Mouse (Mus musculus) T-cell, adult 2 months (primary cell): Measurements from ENCODE around the gene Prss33.

ENCODE experiments used
- DNase-seq: peaks from one replicate; pipeline ENCODE4 v3.0.0; 2022; ENCODE audit warnings: low spot score

Prss33 gene

DNA sequence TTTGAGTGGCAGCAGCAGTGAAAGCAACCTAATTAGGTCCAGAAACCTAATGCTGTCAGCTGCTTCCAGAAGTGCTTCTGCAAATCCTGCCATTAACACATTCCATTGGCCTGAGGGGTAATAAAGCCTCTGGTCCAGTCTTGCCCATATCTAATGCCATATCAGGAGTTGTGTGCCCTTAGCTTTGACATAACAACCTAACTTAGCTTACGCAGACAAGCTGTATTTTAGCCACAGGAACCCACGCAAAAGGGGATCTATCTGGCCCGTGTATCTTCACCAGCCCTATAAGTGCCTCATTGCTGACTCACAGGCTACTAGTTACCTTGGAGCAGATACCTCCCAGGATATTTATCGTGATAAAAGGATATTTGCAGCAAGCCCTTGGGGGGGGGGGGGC is 10.3 kb downstream of the Prss33 start:
- no peak for DNase-seq

GRCm38 (mm10) chr17:23823614-23824013 is 12.2 kb downstream of the Prss33 start:
- no peak for DNase-seq

GRCm38 (mm10) chr17:23823018-23823417 is 12.8 kb downstream of the Prss33 start:
- DNase-seq, result no peak

DNA sequence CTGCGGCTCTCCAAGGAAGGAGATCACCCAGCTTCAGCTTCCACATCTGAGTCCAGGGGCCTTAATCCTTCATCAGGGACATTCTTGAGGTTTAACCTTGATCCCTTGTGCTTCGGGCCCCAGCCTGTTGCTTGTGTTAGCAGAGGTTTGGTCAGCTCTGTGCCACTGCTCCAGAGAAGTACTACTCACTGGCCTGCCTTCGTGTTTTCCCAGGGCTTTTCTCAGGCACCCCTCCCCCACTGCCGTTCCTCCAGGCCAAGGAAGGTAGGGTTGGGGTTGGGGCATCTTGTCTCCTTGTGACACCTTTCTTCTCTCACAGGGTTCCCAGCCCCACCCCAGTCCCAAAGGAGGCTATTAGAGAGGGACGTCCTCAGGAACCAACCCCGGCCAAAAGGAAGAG is 13.8 kb downstream of the Prss33 start:
- DNase-seq, result no peak

- DNase-seq, result no peak
Measured at GRCm38 (mm10) chr17:23820731-23821130, 15.1 kb downstream of the Prss33 start.

DNA sequence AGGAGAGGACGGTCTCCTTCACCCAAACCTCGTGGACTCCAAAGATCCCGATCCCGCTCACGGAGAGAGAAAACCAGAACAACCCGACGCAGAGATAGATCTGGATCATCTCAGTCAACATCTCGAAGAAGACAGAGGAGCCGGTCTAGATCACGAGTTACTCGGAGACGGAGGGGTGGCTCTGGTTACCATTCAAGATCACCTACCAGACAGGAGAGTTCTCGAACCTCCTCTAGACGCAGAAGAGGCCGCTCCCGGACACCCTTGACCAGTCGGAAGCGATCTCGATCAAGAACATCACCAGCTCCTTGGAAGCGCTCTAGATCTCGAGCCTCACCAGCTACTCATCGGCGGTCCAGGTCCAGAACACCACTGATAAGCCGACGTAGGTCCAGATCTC is 16.6 kb downstream of the Prss33 start:
- DNase-seq, result no peak

- no peak for DNase-seq
Measured at GRCm38 (mm10) chr17:23818579-23818978, 17.3 kb downstream of the Prss33 start.

- no peak for DNase-seq
Measured at GRCm38 (mm10) chr17:23815641-23816040, 20.2 kb downstream of the Prss33 start.

GRCm38 (mm10) chr17:23807918-23808317 is 27.9 kb downstream of the Prss33 start:
- no peak for DNase-seq

DNA sequence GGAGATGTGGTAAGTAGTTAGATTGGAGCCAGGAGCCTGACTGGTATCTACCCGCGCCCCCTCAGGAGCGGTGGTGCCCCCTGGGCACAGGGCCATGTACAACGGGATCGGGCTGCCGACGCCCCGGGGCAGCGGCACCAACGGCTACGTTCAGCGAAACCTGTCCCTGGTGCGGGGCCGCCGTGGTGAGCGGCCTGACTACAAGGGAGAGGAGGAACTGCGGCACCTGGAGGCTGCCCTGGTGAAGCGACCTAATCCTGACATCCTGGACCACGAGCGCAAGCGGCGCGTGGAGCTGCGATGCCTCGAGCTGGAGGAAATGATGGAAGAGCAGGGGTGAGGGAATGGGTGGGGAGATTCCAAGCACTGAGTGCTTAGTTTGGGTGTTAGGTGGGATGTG is 29.0 kb downstream of the Prss33 start:
- no peak for DNase-seq

DNA sequence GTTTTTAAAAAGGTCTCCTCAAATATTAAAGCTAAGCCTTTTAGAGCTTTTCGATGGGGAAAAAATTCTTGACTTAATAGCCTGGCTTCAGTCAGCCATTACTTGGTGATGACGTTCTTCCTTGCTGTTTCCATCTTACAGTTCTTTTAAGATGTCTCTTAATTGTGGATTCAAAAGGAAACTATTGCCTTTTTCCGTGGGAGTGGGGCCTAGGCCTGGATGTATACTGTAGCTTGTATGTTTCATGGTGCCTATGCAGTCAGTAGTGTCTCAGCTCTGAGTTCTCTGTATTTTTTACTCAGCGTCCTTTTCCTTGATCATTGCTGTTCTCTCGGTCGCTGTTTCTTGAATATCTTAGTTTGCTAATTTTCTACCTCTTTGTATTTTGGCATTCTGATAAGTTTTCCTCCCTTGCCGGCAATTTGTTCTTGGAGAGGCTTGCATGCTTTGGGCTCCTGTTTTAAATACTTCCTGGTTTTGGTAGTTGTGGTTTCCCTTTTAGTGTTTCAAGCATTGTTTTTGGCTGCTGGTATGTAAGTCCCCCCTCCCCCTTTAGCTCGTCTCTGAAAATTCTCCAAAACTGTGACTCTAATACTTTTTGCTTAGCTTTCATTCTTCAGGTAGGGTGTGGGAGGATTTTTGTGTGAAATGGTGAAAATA is 31.3 kb downstream of the Prss33 start:
- no peak for DNase-seq

DNA sequence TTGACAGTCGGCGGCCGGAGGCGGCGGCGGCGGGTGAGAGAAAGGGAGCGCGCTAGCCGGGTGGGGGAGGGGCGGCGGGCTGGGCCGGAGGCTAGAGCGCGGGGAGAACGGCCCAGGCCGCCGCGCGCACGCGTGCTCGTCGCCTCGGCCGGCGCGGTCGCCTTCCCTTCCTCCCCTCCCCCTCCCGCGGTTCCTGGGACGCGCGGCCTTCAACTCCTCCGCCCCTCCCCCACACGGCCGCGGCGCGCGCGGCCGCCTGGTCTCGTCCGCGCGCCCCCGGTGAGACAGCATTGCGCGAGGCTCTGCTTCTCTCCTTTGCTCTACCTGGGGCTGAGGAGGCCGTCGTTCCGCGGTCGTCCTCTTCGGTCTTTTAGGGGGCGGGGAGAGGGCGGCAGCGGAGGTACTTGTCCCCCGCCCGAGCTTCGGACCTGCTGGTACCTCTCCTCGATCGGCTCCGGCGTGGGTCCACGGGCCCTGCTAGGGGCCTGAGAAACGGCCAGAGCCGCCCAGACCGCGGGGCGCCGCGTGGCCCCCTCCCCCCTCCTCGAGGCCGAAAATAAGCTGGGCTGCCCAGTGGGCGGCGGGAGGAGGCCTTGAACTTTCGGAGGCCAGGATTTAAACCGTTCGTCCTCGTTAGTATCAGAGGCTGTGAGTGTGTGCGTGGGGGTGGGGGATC is 32.4 kb downstream of the Prss33 start:
- peak; percentile 59 for DNase-seq

DNA sequence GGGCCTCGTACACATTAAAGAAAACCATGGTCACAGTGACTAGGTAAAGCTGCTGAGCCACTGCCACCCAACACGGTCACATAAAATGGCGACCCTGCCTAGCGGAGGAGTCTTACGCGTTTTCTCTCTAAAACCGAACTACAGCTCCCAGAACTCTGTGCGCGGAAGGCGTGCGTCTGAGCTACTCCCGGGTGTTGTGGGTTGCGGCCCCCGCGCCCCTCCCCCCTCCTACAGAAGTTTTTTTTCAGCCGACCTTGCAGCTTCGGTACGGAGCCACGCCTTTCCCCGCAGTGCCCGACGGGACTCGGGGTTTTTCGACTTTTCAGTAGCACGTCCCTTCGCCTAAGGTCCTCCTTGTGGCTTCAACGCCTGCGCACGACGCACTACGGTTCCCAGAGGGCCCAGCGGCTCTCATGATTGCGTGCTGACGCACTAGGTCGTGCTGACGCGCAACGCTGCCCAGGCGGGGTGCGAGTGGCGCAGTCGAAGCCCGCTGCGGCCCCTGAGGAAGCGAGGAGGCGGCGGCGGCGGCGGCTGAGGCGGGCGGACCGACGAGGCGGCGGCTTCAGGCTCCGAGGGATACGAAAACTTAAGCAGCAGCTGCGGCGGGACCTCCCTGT is 33.0 kb downstream of the Prss33 start:
- DNase-seq, result peak; percentile 99

DNA sequence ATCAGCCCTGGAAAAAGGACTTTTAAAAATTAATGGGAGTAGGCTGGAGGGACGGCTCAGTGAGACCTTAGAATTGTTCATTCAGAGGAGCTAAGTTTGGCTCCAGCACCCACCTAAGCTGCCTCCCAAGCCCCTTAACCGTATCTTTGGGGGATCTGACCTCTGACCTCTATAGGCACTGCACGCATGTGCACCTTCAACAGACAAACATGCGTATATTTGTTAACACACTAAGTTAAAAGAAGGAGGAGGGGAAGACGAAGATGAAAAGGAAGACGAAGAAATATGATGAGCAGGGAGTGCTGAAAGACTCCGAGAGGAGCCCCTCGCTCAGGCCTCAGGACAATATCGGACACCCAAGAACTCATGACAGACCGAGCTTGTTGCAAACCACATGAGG is 34.2 kb downstream of the Prss33 start:
- no peak for DNase-seq

GRCm38 (mm10) chr17:23797316-23797715 is 38.5 kb downstream of the Prss33 start:
- peak; percentile 40 for DNase-seq

GRCm38 (mm10) chr17:23795323-23795722 is 40.5 kb downstream of the Prss33 start:
- no peak for DNase-seq

DNA sequence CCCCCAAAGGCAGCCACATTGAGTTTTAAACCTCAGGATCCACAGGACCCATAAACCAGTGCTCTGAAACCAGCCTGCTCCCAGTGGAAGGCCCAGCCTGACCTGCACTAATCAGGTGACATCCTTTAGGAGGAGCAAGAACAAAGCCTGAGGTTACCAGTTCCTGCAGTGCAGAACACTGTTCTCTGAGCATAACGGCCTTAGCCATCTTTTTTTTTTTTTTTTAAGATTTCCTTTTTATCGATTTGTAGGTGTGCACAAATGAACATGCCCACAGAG is 44.8 kb downstream of the Prss33 start:
- peak; percentile 19 for DNase-seq

DNA sequence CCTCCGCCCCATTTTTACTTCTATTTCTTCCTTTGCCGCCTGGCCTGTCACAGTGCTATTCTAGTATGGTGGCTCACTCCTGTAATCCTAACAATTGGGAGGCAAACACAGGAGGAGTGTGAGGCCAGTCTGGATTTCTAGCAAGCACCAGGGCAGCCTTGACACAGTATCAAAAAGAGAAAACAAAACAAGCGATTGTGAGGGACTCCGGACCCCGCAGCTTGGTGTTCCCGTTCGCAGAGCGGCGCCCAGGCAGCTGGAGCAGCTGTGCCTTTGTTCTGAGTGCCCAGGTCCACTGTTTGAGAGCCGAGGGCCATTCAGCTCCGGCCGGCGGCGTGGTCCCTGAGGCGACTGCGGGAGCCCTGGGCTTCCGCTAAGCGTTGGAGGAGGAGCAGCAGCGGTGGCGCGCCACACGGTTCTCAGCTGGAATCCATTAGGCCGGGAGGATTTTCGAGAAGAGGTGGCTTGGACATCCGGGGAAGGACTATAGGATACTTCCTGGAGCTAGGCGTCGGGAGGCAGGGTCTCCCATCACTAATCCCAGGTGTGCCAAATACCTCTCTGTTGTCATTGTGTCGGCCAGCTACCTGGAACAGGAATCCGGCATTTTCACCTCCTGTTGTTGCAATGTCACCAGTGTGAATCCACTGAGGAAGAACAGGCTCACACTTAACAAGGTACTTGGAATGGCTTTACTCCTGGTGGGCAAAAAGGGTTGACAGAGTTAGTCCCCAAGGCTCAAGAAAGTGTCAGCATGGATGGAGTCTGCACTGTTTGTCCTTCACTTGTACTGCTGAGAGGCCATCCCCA is 45.4 kb downstream of the Prss33 start, which contains the start of gene Srrm2:
Srrm2 (plus strand) TSS at position 264 of the 810 bp plus-strand sequence.
- DNase-seq, result peak; percentile 40

DNA sequence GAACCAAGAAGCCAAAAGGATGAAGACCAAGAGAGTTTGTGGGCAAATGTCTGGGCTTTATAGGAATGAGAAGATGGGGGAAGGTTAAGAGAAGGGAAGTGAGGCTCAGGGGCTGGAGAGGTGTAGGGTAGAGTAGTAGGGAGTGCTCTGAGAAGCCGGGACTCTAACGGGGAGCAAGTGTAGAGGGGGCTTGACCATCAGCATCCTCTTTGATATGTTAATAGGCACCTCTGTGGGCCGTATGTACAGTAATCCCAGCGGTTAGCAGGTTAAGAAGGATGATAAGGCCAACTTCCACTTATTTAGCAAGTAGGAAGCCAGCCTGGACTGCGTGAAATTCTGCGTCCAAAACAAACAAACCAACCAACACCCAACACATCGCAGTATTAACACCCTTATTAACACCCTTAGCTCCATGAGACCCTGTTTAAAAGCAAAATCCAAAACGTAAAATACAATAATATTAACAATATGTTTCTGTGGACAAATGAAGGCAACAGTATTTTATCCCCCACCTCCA is 46.0 kb downstream of the Prss33 start:
- DNase-seq, result no peak

DNA sequence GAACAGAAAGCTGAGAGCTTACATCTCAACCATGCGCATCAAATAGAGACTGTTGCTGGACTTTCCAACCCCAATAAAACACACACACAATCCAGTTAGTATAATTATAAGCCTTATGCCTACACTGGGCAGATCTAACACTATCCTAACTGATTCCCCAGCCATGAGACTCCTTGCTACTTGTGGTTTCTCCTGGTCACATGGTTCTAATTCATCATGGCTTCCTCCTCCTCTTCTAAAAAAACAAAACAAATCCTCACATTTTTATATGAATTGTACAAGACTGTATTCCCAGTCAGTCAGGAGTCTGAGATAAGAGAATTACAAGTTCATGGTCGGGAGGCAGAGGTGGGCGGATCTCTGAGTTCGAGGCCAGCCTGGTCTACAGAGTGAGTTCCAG is 46.9 kb downstream of the Prss33 start:
- DNase-seq, result no peak

DNA sequence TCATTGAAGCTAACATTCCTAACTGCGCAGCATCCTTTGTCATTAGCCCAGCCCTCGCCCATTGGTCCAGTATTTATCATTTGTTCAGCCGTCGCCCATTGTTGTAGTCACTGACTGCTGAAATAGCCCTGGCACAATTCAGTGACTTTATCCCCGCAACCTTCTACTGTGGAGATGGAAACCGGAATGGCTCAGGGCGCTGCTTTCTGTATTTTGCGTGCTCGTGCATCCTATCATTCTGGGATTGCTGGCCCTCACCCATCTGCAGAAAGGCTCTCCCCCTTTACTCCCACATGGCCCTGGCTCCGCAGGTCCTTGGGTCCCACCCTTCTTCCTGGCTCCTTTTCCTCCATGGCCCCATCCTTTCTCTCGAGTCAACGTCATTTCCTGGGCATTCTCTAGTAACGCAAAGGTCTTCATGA is 49.3 kb downstream of the Prss33 start:
- DNase-seq, result no peak
